Mouse (Mus musculus): Measurements from ENCODE around the gene Dnajb2. TPM values are rescaled to one million over a fixed set of nuclear protein-coding genes. Genes with fewer than 3 reads are reported as not detected.

Dnajb2 gene
- polyA plus RNA-seq, 1 experiment = 27.7 TPM

DNA sequence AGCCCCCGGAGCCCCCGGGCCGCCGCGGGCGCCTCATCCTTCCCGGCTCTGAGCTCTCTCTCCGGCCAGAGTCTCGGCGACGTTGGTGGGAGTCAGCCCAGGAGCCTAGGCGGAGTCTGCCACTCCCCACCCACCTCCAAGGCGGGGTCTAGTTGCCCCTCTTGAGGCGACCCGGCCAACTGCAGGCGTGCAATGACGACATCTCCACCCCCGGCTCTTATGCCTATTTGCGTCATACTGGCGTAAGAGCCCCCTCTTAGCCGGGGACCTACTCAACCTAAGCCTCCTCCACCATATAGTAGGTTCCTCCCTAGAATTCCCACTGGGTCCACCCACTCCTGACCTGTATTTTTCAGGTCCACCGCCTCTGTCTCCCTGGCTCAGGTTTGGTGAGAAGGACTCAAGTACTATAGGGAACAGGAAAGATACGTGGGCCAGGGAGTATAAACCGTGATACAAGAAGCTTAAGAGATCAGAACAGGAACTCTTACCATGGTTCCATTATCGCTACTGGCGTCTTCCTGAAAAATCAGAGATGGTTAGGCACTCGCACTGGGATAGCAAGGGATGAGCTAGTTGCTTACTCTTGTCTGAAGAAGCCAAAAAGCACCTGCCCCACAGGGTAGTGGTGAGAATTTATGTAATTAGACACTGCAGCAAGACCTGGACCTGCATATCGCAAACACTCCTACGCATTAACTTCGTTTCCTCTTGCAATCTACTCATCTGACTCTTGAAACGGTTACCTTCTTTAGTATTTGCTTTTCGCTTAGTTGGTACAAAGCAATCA, 28.1 kb downstream of the Dnajb2 start, which contains the start of gene Ptprn:
Ptprn (minus strand) TSS at position 412 of the 790 bp plus-strand sequence.
- no peaks in the 10 kb centered on the region for H3K79me2 ChIP-seq (ENCODE audit: control insufficient read depth, insufficient read depth)
- no peak for TF ChIP-seq USF1 (IDR thresholded peaks at IDR 0.05; ENCODE audit: low read depth)
- TF ChIP-seq MAX (IDR thresholded peaks at IDR 0.05) = no peak
- no peak for TF ChIP-seq MYOD1 (IDR thresholded peaks at IDR 0.05; ENCODE audit: control insufficient read depth, insufficient read length, low read depth)
- no peak for TF ChIP-seq FOSL1 (IDR thresholded peaks at IDR 0.05; ENCODE audit: insufficient read depth, low read length, poor library complexity, severe bottlenecking)
- TF ChIP-seq CTCF (IDR thresholded peaks at IDR 0.05; ENCODE audit: control insufficient read depth, insufficient read depth, insufficient read length) = no peak
- no peak for TF ChIP-seq CEBPB (IDR thresholded peaks at IDR 0.05; ENCODE audit: low read depth)
- no peak for TF ChIP-seq MYOG (IDR thresholded peaks at IDR 0.05; ENCODE audit: control insufficient read depth, extremely low read depth, insufficient read length)
- H3K36me3 ChIP-seq (ENCODE audit: control insufficient read depth, insufficient read depth) = no peaks in the 10 kb centered on the region
- H3K79me3 ChIP-seq (ENCODE audit: low read depth) = no peaks in the 10 kb centered on the region
- H3K4me3 ChIP-seq (ENCODE audit: insufficient read depth, poor library complexity, severe bottlenecking) = peak within 1 kb of the TSS; percentile 45
- H3K27me3 ChIP-seq (ENCODE audit: control insufficient read depth, insufficient read depth, insufficient read length) = peaks cover 4% of the 10 kb centered on the region
- peak within 1 kb of the TSS; percentile 79 for H3ac ChIP-seq (ENCODE audit: control insufficient read depth, insufficient read length, low read depth)

DNA sequence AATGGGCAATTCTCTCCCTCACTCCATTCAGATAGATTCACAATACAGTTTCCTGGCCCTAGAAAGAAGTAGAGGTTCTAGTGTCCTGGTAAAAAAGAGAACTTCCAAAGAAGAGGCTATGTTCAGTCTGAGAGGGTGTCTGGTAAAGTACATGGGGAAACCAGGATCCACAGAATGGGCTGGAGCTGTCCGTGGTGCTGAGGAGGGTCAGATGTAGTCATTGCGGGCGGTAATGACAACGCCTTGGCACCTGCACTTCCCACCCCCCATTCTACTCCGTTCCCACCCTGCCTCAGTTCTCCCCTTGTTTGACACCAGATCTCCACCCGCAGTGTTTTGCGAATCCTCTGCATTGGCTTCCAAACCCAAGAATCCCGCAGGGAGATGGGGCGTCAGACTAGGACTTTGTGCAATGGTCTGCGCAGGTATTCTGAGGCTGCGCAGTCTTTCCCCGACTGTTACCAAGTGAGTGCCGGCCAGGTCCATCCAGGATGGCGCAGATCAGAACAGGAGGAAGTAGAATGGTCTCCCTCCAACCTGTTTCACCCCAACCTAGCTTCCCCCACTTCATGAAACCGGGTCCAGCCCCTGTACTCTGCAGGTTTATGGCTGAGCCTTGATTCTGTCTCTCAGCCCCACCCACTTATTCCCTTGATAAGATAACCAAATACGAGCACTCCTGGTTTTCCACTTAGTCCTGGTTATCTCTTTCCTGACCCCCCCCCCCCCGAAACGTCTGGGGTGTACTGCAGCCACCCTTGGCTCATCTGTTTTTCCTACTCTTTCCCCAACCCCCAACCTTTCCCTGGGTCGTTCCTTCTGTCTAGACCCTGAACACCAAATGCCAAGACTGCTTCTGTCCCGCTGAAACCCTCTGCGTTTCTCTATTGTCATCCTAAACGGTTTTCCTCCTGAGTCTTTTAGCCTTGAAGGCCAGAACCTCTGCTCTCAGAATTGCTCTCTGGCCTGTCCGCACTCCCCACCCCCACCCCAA, 41.3 kb downstream of the Dnajb2 start:
- no peaks in the 10 kb centered on the region for H3K79me3 ChIP-seq (ENCODE audit: low read depth)
- no peaks in the 10 kb centered on the region for H3K79me2 ChIP-seq (ENCODE audit: control insufficient read depth, insufficient read depth)
- H3K36me3 ChIP-seq (ENCODE audit: control insufficient read depth, insufficient read depth) = no peaks in the 10 kb centered on the region
- no peak overlapping the region for H3ac ChIP-seq (ENCODE audit: control insufficient read depth, insufficient read length, low read depth)
- no peak overlapping the region for H3K4me3 ChIP-seq (ENCODE audit: insufficient read depth, poor library complexity, severe bottlenecking)
- H3K27me3 ChIP-seq (ENCODE audit: control insufficient read depth, insufficient read depth, insufficient read length) = no peaks in the 10 kb centered on the region
- no peak for TF ChIP-seq MYOG (IDR thresholded peaks at IDR 0.05; ENCODE audit: control insufficient read depth, extremely low read depth, insufficient read length)
- no peak for TF ChIP-seq CTCF (IDR thresholded peaks at IDR 0.05; ENCODE audit: control insufficient read depth, insufficient read depth, insufficient read length)
- no peak for TF ChIP-seq FOSL1 (IDR thresholded peaks at IDR 0.05; ENCODE audit: insufficient read depth, low read length, poor library complexity, severe bottlenecking)
- no peak for TF ChIP-seq MYOD1 (IDR thresholded peaks at IDR 0.05; ENCODE audit: control insufficient read depth, insufficient read length, low read depth)
- TF ChIP-seq MAX (IDR thresholded peaks at IDR 0.05) = no peak
- TF ChIP-seq CEBPB (IDR thresholded peaks at IDR 0.05; ENCODE audit: low read depth) = no peak
- TF ChIP-seq USF1 (IDR thresholded peaks at IDR 0.05; ENCODE audit: low read depth) = no peak

GRCm38 (mm10) chr1:75278228-75278627, 42.0 kb downstream of the Dnajb2 start, which contains the start of gene Resp18:
Gene Resp18, minus strand, starts transcription at chr1:75278415.
- Histone ChIP-seq H3K27me3 (ENCODE audit: control insufficient read depth, insufficient read depth, insufficient read length) (peaks cover 2% of the 10 kb centered on the region), H3K79me3 (ENCODE audit: low read depth) (no peaks in the 10 kb centered on the region), H3K79me2 (ENCODE audit: control insufficient read depth, insufficient read depth) (no peaks in the 10 kb centered on the region), H3K36me3 (ENCODE audit: control insufficient read depth, insufficient read depth) (no peaks in the 10 kb centered on the region), H3K4me3 (ENCODE audit: insufficient read depth, poor library complexity, severe bottlenecking) (no peak within 1 kb of the TSS), H3ac (ENCODE audit: control insufficient read depth, insufficient read length, low read depth) (no peak within 1 kb of the TSS)
- TF ChIP-seq CEBPB (IDR thresholded peaks at IDR 0.05; ENCODE audit: low read depth) = no peak
- TF ChIP-seq MYOD1 (IDR thresholded peaks at IDR 0.05; ENCODE audit: control insufficient read depth, insufficient read length, low read depth) = no peak
- TF ChIP-seq MAX (IDR thresholded peaks at IDR 0.05) = no peak

DNA sequence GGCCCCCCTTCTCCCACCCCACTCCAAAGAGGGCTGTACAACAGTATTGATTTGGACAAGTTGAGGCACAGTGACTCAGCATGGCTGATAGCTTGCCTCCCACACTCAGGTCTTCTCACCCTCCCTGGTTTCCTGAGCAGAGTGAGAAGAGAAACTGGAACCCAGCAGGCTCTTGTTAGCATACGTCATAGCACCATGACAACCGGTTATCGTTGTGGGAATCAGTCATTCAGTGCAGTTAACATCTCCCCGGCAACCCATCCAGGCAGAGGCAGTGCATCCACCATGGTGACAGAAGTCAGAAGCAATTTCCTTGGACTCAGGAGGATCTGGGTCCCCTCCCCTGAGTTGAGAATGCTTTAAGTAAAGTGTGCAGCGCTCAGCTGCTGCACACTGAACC, 46.8 kb downstream of the Dnajb2 start:
- Histone ChIP-seq H3K36me3 (ENCODE audit: control insufficient read depth, insufficient read depth) (no peaks in the 10 kb centered on the region), H3ac (ENCODE audit: control insufficient read depth, insufficient read length, low read depth) (no peak overlapping the region), H3K79me3 (ENCODE audit: low read depth) (no peaks in the 10 kb centered on the region), H3K4me3 (ENCODE audit: insufficient read depth, poor library complexity, severe bottlenecking) (no peak overlapping the region), H3K79me2 (ENCODE audit: control insufficient read depth, insufficient read depth) (no peaks in the 10 kb centered on the region), H3K27me3 (ENCODE audit: control insufficient read depth, insufficient read depth, insufficient read length) (peaks cover 9% of the 10 kb centered on the region)
- TF ChIP-seq MYOD1 (IDR thresholded peaks at IDR 0.05; ENCODE audit: control insufficient read depth, insufficient read length, low read depth) (no peak), CTCF (IDR thresholded peaks at IDR 0.05; ENCODE audit: control insufficient read depth, insufficient read depth, insufficient read length) (no peak), CEBPB (IDR thresholded peaks at IDR 0.05; ENCODE audit: low read depth) (no peak), USF1 (IDR thresholded peaks at IDR 0.05; ENCODE audit: low read depth) (no peak), MAX (IDR thresholded peaks at IDR 0.05) (no peak), FOSL1 (IDR thresholded peaks at IDR 0.05; ENCODE audit: insufficient read depth, low read length, poor library complexity, severe bottlenecking) (no peak), MYOG (IDR thresholded peaks at IDR 0.05; ENCODE audit: control insufficient read depth, extremely low read depth, insufficient read length) (no peak)

DNA sequence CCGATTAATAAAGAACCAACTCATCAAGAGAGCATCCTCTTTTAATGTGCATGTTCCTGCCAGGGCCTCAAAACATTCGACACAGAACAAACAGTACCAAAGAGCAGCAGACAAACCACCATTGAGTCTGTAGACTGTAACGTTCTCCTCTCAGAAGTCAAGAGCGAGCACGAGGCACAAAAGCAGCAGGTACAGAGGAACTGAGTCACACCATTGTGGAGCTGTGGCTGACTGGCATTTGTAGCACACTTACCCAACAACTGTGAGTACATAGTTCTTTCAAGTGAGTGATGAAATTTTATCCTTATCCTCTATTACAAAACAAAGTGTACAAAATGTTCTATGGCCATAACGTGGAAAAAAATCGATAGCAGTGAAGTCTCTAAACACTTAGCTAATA, 48.7 kb downstream of the Dnajb2 start:
- Histone ChIP-seq H3K79me3 (ENCODE audit: low read depth) (no peaks in the 10 kb centered on the region), H3ac (ENCODE audit: control insufficient read depth, insufficient read length, low read depth) (no peak overlapping the region), H3K27me3 (ENCODE audit: control insufficient read depth, insufficient read depth, insufficient read length) (peaks cover 9% of the 10 kb centered on the region), H3K4me3 (ENCODE audit: insufficient read depth, poor library complexity, severe bottlenecking) (no peak overlapping the region), H3K36me3 (ENCODE audit: control insufficient read depth, insufficient read depth) (no peaks in the 10 kb centered on the region), H3K79me2 (ENCODE audit: control insufficient read depth, insufficient read depth) (no peaks in the 10 kb centered on the region)
- no peak for TF ChIP-seq USF1 (IDR thresholded peaks at IDR 0.05; ENCODE audit: low read depth)
